15 mouse cellular contexts compared by ENCODE assay signal in genomic region chr19:45917856-45918255, GRCm38 (mm10).
DNase-seq lines count a peak whose midpoint lies in the region; ATAC-seq and TF ChIP-seq lines count a peak whose summit lies in the region.
"Had no signal": no experiment of that assay in that cellular context is flagged by ENCODE, and none has a peak within 500 bp of the region (broad histone marks: within the 10 kb centered on the region; RNA-seq: fewer than 3 reads in every experiment).

No protein-coding gene starts in this region.

- peaks cover 20% of the 10 kb centered on the region for H3K36me3 ChIP-seq in heart, postnatal 0 days (replicated peaks; ENCODE audit: control insufficient read depth, insufficient read depth, low read length)
- H3K36me3 ChIP-seq in heart, embryonic 11.5 days (ENCODE audit: control insufficient read depth, insufficient read depth, low read length) = no peaks in the 10 kb centered on the region; the same call in 1 of the 2 replicates

- H3K4me1 ChIP-seq in heart, postnatal 0 days (ENCODE audit: control insufficient read depth, insufficient read depth) = 0 out of 2 replicates have a peak, but pooled peaks cover 4% of the 10 kb centered on the region
- no peaks in the 10 kb centered on the region for H3K4me1 ChIP-seq in heart, embryonic 11.5 days (ENCODE audit: control insufficient read depth, insufficient read depth, low read length)

- WGBS in heart, postnatal 0 days = 55% methylated on average over 3 of the region's 3 CpGs
- 71% methylated on average over 3 of the region's 3 CpGs for WGBS in heart, embryonic 11.5 days (ENCODE audit: insufficient replicate concordance)

- no peak overlapping the region for H3K4me3 ChIP-seq in heart, postnatal 0 days (ENCODE audit: low read depth, low read length)
- no peak overlapping the region for H3K4me3 ChIP-seq in heart, embryonic 11.5 days (ENCODE audit: low read depth, low read length)
- H3K4me3 ChIP-seq: erythroblast, embryonic 14.5 days had no signal

- no peak overlapping the region for H3K9ac ChIP-seq in heart, postnatal 0 days (replicated peaks; ENCODE audit: low read depth, low read length)
- no peak overlapping the region for H3K9ac ChIP-seq in heart, embryonic 11.5 days (ENCODE audit: low read depth, low read length)
- H3K9ac ChIP-seq: liver, postnatal 0 days had no signal

- H3K4me2 ChIP-seq in heart, postnatal 0 days (ENCODE audit: low read depth, low read length) = no peak overlapping the region
- H3K4me2 ChIP-seq in heart, embryonic 11.5 days = no peak overlapping the region

- no peak for DNase-seq in heart, postnatal 0 days (ENCODE audit: low spot score)
- peak; percentile 14 for DNase-seq in ovary, postnatal 14 days (ENCODE audit: low spot score)
- no peak for DNase-seq in ovary, postnatal 10 days (ENCODE audit: low spot score)
- peak; percentile 81 for DNase-seq in layer of hippocampus, adult 9-11 months
- peak; percentile 33 for DNase-seq in right cerebral cortex, postnatal 25 days
- DNase-seq in thymus, postnatal 25 days = no peak
- DNase-seq: cerebellum, adult 18-20 months; embryo, embryonic 11 days; gastrocnemius, postnatal 36 days; liver, postnatal 0 days had no signal

- H3K27me3 ChIP-seq in heart, postnatal 0 days (ENCODE audit: control insufficient read depth, insufficient read depth, low read length) = no peaks in the 10 kb centered on the region
- no peaks in the 10 kb centered on the region for H3K27me3 ChIP-seq in heart, embryonic 11.5 days (ENCODE audit: control insufficient read depth, insufficient read depth, low read length)

- no peak for TF ChIP-seq EP300 in heart, postnatal 0 days (IDR thresholded peaks at IDR 0.05; ENCODE audit: low read depth)

- no peaks in the 10 kb centered on the region for H3K9me3 ChIP-seq in heart, postnatal 0 days (replicated peaks; ENCODE audit: control insufficient read depth, low read length)
- H3K9me3 ChIP-seq in heart, embryonic 11.5 days (replicated peaks; ENCODE audit: control insufficient read depth, low read length) = no peaks in the 10 kb centered on the region

- no peak for ATAC-seq in heart, postnatal 0 days (ENCODE audit: insufficient read depth, low read depth)
- no peak for ATAC-seq in heart, embryonic 11.5 days (replicated peaks; ENCODE audit: insufficient number of reproducible peaks, low FRiP score, low TSS enrichment)
- ATAC-seq in CD4-positive, CD25-positive, alpha-beta regulatory T cell, adult 4 months = no peak
- ATAC-seq: liver, postnatal 0 days had no signal

- 0 out of 2 replicates have a peak overlapping the region, but pooled peaks have one; percentile 20 for H3K27ac ChIP-seq in heart, postnatal 0 days (ENCODE audit: low read depth)
- no peak overlapping the region for H3K27ac ChIP-seq in heart, embryonic 11.5 days (ENCODE audit: low read depth, low read length)
- H3K27ac ChIP-seq: macrophage; stomach, postnatal 0 days had no signal

- no peak for TF ChIP-seq CTCF in heart, postnatal 0 days (IDR thresholded peaks at IDR 0.05; ENCODE audit: low read depth)

Comparison
In these comparisons a context has a peak if more than half of its experiments do, and no peak if none do; other contexts are left out.
1. DNase-seq: peak in ovary, postnatal 14 days (single experiment), layer of hippocampus, adult 9-11 months (single experiment) and right cerebral cortex, postnatal 25 days (single experiment); none in heart, postnatal 0 days (single experiment), ovary, postnatal 10 days (single experiment) and thymus, postnatal 25 days (single experiment).